Mouse (Mus musculus): ENCODE results near the gene Rit1.

- no peak for TF ChIP-seq CTCF (IDR thresholded peaks at IDR 0.05; ENCODE audit: insufficient read depth, low read length)
- TF ChIP-seq POLR2A (IDR thresholded peaks at IDR 0.05; ENCODE audit: borderline replicate concordance, extremely low read depth, low read depth, low read length), result no peak
These were observed 29.7 kb upstream of the Rit1 start for GRCm38 (mm10) chr3:88686734-88687611.

Measured in lung, adult 2 months (tissue).